ENCODE assay signal across 8 mouse cellular contexts in genomic region chr19:8967373-8967743, GRCm38 (mm10). TPM values are rescaled to one million over a fixed set of nuclear protein-coding genes. Genes with fewer than 3 reads are reported as not detected.
DNase-seq lines count a peak whose midpoint lies in the region; ATAC-seq and TF ChIP-seq lines count a peak whose summit lies in the region.

No protein-coding gene starts in this region.

- TF ChIP-seq CTCF in gastrocnemius, adult 2 months (IDR thresholded peaks at IDR 0.05): no peak
- TF ChIP-seq CTCF in thymus, adult 2 months (IDR thresholded peaks at IDR 0.05; ENCODE audit: borderline replicate concordance, control insufficient read depth, extremely low read depth, insufficient read depth, low read length, poor library complexity): no peak

- TF ChIP-seq POLR2A in thymus, adult 2 months (IDR thresholded peaks at IDR 0.05; ENCODE audit: control insufficient read depth, extremely low read depth, insufficient read depth, low read length, poor library complexity): no peak

- DNase-seq in gastrocnemius, adult 2 months: no peak
- no peak for DNase-seq in gastrocnemius, adult 8-10 months (ENCODE audit: low spot score in 2 of 2)
- no peak for DNase-seq in thymus, adult 2 months
- DNase-seq in thymus, postnatal 0 days (ENCODE audit: low spot score): no peak
- DNase-seq in liver, embryonic 13.5 days: no peak
- DNase-seq in layer of hippocampus, adult 18-20 months (ENCODE audit: low spot score in 2 of 2): no peak
- DNase-seq in adrenal gland, postnatal 4 days (ENCODE audit: low spot score in 2 of 2): no peak
- no peak for DNase-seq in gastrocnemius, postnatal 36 days

- intact Hi-C loops in gastrocnemius, adult 2 months (cut with DNase I): loop anchor here (2.0 kb wide), 1 partner anchor 47 kb away; the partner anchor contains the start of gene B3gat3
- intact Hi-C loops in gastrocnemius, postnatal 36 days (cut with DNase I): no loop called here

- under 1% methylated on average over 8 of the region's 8 CpGs for WGBS in thymus, adult 2 months
- WGBS in liver, embryonic 13.5 days (ENCODE audit: insufficient replicate concordance): under 1% methylated on average over 8 of the region's 8 CpGs

- peak overlapping the region; percentile 98 for H3K27ac ChIP-seq in gastrocnemius, adult 2 months
- H3K27ac ChIP-seq in thymus, adult 2 months (ENCODE audit: control insufficient read depth, insufficient read depth, low read length): peak overlapping the region; percentile 23; the same call in 1 of the 2 replicates
- peak overlapping the region; percentile 86 for H3K27ac ChIP-seq in liver, embryonic 13.5 days

- H3K4me1 ChIP-seq in thymus, adult 2 months (replicated peaks; ENCODE audit: control insufficient read depth, insufficient read depth, low read length): peaks cover 13% of the 10 kb centered on the region
- peaks cover 46% of the 10 kb centered on the region for H3K4me1 ChIP-seq in liver, embryonic 13.5 days (replicated peaks)

- H3K4me2 ChIP-seq in liver, embryonic 13.5 days: peak overlapping the region; percentile 94

- peaks cover 48% of the 10 kb centered on the region for H3K36me3 ChIP-seq in thymus, adult 2 months (ENCODE audit: control insufficient read depth, insufficient read depth, low read length)
- peaks cover 77% of the 10 kb centered on the region for H3K36me3 ChIP-seq in liver, embryonic 13.5 days

- H3K9me3 ChIP-seq in liver, embryonic 13.5 days (replicated peaks): no peaks in the 10 kb centered on the region

- peak overlapping the region; percentile 91 for H3K9ac ChIP-seq in liver, embryonic 13.5 days

- peak overlapping the region; percentile 92 for H3K4me3 ChIP-seq in gastrocnemius, adult 2 months
- peak overlapping the region; percentile 67 for H3K4me3 ChIP-seq in thymus, adult 2 months (ENCODE audit: control insufficient read depth, insufficient read depth, low read length)
- peak overlapping the region; percentile 85 for H3K4me3 ChIP-seq in liver, embryonic 13.5 days (replicated peaks)

- no peak for ATAC-seq in liver, embryonic 13.5 days (ENCODE audit: low read depth)

- H3K27me3 ChIP-seq in thymus, adult 2 months (ENCODE audit: control insufficient read depth, insufficient read depth, low read length): no peaks in the 10 kb centered on the region
- H3K27me3 ChIP-seq in liver, embryonic 13.5 days: no peaks in the 10 kb centered on the region

RNA-seq across cellular contexts. Expression of gene Eef1g, which starts 0.5 kb away (rescaled TPM):
- 100 to 1,000 TPM; 423 to 463 TPM for total RNA-seq in gastrocnemius, adult 2 months (2021)
- total RNA-seq in gastrocnemius, adult 8-10 months (2022): 100 to 1,000 TPM; 411 to 454 (median 425) TPM
- polyA plus RNA-seq in thymus, adult 2 months (2012; rRNA removed): 251 and 292 TPM in 2 replicates
- 326 and 340 TPM in 2 replicates for polyA plus RNA-seq in thymus, postnatal 0 days (2015; fragmentation: Nextera tagmentation; extraction: Ambion mirVana)
- polyA plus RNA-seq in liver, embryonic 13.5 days (2015; fragmentation: Nextera tagmentation; extraction: Ambion mirVana): 298 and 320 TPM in 2 replicates
- 100 to 1,000 TPM; 257 to 269 TPM for total RNA-seq in layer of hippocampus, adult 18-20 months (2021)
- total RNA-seq in adrenal gland, postnatal 4 days (2021): 100 to 1,000 TPM; 505 to 508 TPM
- 100 to 1,000 TPM; 441 to 447 TPM for total RNA-seq in gastrocnemius, postnatal 36 days (2021)

RNA-seq across cellular contexts. Expression of gene Tut1, which starts 13.7 kb away (rescaled TPM):
- 10 to 100 TPM in 1 of 2 experiments, 1 to 10 TPM in 1; 7.9 to 10.4 TPM for total RNA-seq in gastrocnemius, adult 2 months (2021)
- total RNA-seq in gastrocnemius, adult 8-10 months (2022): 10 to 100 TPM in 1 of 4 experiments, 1 to 10 TPM in 3; 7.8 to 11.8 (median 9.0) TPM
- polyA plus RNA-seq in thymus, adult 2 months (2012; rRNA removed): 39.4 and 42.0 TPM in 2 replicates
- 31.2 and 32.4 TPM in 2 replicates for polyA plus RNA-seq in thymus, postnatal 0 days (2015; fragmentation: Nextera tagmentation; extraction: Ambion mirVana)
- polyA plus RNA-seq in liver, embryonic 13.5 days (2015; fragmentation: Nextera tagmentation; extraction: Ambion mirVana): 18.7 and 20.2 TPM in 2 replicates
- total RNA-seq in layer of hippocampus, adult 18-20 months (2021): 10 to 100 TPM; 21.9 to 22.5 TPM
- 10 to 100 TPM; 23.2 to 26.9 TPM for total RNA-seq in adrenal gland, postnatal 4 days (2021)
- total RNA-seq in gastrocnemius, postnatal 36 days (2021): 1 to 10 TPM; 6.0 to 7.7 TPM

RNA-seq across cellular contexts. Expression of gene Ahnak, which starts 21.7 kb away (rescaled TPM):
- total RNA-seq in gastrocnemius, adult 2 months (2021): 100 to 1,000 TPM; 212 to 217 TPM
- total RNA-seq in gastrocnemius, adult 8-10 months (2022): 100 to 1,000 TPM; 249 to 267 (median 253) TPM
- polyA plus RNA-seq in thymus, adult 2 months (2012; rRNA removed): 6.0 and 7.9 TPM in 2 replicates
- 20.3 and 22.3 TPM in 2 replicates for polyA plus RNA-seq in thymus, postnatal 0 days (2015; fragmentation: Nextera tagmentation; extraction: Ambion mirVana)
- 1.4 and 1.6 TPM in 2 replicates for polyA plus RNA-seq in liver, embryonic 13.5 days (2015; fragmentation: Nextera tagmentation; extraction: Ambion mirVana)
- total RNA-seq in layer of hippocampus, adult 18-20 months (2021): 10 to 100 TPM; 18.1 to 19.9 TPM
- total RNA-seq in adrenal gland, postnatal 4 days (2021): 100 to 1,000 TPM; 125 to 131 TPM
- total RNA-seq in gastrocnemius, postnatal 36 days (2021): 100 to 1,000 TPM; 171 to 208 TPM

RNA-seq across cellular contexts. Expression of gene Mta2, which starts 25.7 kb away (rescaled TPM):
- 10 to 100 TPM; 23.5 to 27.2 TPM for total RNA-seq in gastrocnemius, adult 2 months (2021)
- total RNA-seq in gastrocnemius, adult 8-10 months (2022): 10 to 100 TPM; 21.0 to 25.7 (median 23.4) TPM
- 79.6 and 92.0 TPM in 2 replicates for polyA plus RNA-seq in thymus, adult 2 months (2012; rRNA removed)
- 203 and 214 TPM in 2 replicates for polyA plus RNA-seq in thymus, postnatal 0 days (2015; fragmentation: Nextera tagmentation; extraction: Ambion mirVana)
- polyA plus RNA-seq in liver, embryonic 13.5 days (2015; fragmentation: Nextera tagmentation; extraction: Ambion mirVana): 99.5 and 114 TPM in 2 replicates
- 10 to 100 TPM; 51.6 to 53.4 TPM for total RNA-seq in layer of hippocampus, adult 18-20 months (2021)
- 100 to 1,000 TPM; 141 to 144 TPM for total RNA-seq in adrenal gland, postnatal 4 days (2021)
- 10 to 100 TPM; 19.4 to 24.1 TPM for total RNA-seq in gastrocnemius, postnatal 36 days (2021)

RNA-seq across cellular contexts. Expression of gene Eml3, which starts 38.0 kb away (rescaled TPM):
- 1 to 10 TPM; 3.4 to 6.2 TPM for total RNA-seq in gastrocnemius, adult 2 months (2021)
- total RNA-seq in gastrocnemius, adult 8-10 months (2022): 1 to 10 TPM; 3.5 to 4.7 (median 4.3) TPM
- 72.3 and 73.1 TPM in 2 replicates for polyA plus RNA-seq in thymus, adult 2 months (2012; rRNA removed)
- 25.2 and 27.1 TPM in 2 replicates for polyA plus RNA-seq in thymus, postnatal 0 days (2015; fragmentation: Nextera tagmentation; extraction: Ambion mirVana)
- polyA plus RNA-seq in liver, embryonic 13.5 days (2015; fragmentation: Nextera tagmentation; extraction: Ambion mirVana): 14.4 and 15.2 TPM in 2 replicates
- 10 to 100 TPM in 1 of 2 experiments, 1 to 10 TPM in 1; 9.8 to 10.4 TPM for total RNA-seq in layer of hippocampus, adult 18-20 months (2021)
- 10 to 100 TPM; 65.2 to 72.1 TPM for total RNA-seq in adrenal gland, postnatal 4 days (2021)
- 1 to 10 TPM; 5.1 to 7.3 TPM for total RNA-seq in gastrocnemius, postnatal 36 days (2021)

Comparison
In these comparisons a context has a peak if more than half of its experiments do, and no peak if none do; other contexts are left out.
1. H3K27ac ChIP-seq: peak in every context shown above with its lines; median percentile 98 in gastrocnemius, adult 2 months; 86 in liver, embryonic 13.5 days; 23 in thymus, adult 2 months.
2. RNA of gene Ahnak, which starts 21.7 kb away (total RNA-seq): 249 to 267 TPM in gastrocnemius, adult 8-10 months, 212 to 217 TPM in gastrocnemius, adult 2 months, 171 to 208 TPM in gastrocnemius, postnatal 36 days and 125 to 131 TPM in adrenal gland, postnatal 4 days; 18.1 to 19.9 TPM in layer of hippocampus, adult 18-20 months; every median in the first group is over 4 times any median in the second.
3. Peak in every context shown above with its lines, with median percentiles within 50 percentile points of each other: H3K4me3 ChIP-seq.